Mouse (Mus musculus) brain, embryonic 18.5 days (tissue): ENCODE measurements around the gene Strip2.

ENCODE experiments used
- DNase-seq: peaks from one replicate; pipeline ENCODE4 v3.0.0-alpha.2; 2012; ENCODE audit warnings: low read depth, low spot score

Strip2 gene

DNA sequence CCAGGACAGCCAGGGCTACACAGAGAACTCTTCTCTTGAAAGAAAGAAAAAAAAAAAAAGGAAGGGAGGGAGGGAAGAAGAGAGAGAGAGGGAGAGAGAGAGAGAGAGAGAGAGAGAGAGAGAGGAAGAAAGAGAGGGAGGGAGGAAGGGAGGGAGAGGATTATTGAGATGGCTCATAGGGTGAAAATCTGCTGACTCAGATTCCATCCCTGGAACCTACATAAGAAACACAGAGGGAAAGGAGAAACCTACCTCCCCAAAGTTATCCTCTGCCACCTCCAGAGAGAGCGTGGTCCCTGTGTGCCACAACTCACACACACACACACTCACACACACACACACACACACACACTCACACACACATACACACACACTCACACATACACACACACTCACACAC lies 89.0 kb downstream of the Strip2 start:
- no peak for DNase-seq

DNA sequence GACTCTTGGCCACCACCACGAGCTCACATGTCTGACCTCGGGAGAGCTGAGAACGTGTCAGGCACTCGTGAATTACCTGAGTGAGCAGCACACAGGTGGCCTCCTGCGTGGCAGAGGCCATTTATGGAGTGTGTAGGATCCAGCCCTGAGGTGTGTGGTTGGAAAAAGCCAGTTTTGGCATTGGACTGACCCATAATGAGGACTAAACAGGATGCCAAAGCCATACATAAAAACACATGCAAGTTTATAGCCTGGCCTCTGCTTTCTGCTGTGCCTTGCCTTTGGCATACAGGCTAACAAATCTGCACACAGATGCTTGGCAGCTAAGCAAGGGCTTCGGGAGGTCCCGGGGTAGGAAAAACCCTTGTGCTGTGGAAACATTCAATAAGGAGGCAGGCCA lies 92.4 kb downstream of the Strip2 start:
- DNase-seq: no peak
